Mouse (Mus musculus) bone marrow, adult 2 months (tissue): Measurements from ENCODE around the gene Irx6.

ENCODE experiments used
- CTCF ChIP-seq: fragments of 200-500 bp; IDR thresholded peaks from 2 replicates; pipeline ENCODE4 v1.5.1; 2011; ENCODE audit warnings: low read length, control low read depth; ENCODE audit not compliant: control insufficient read depth, insufficient read depth
- POLR2A ChIP-seq: fragments of 200-500 bp; IDR thresholded peaks from 2 replicates; pipeline ENCODE4 v1.6.1; 2011; ENCODE audit warnings: low read depth, mild to moderate bottlenecking, control low read depth, low read length, borderline replicate concordance; ENCODE audit not compliant: control insufficient read depth

- TF ChIP-seq CTCF: no peak
- no peak for TF ChIP-seq POLR2A
These were observed 24.3 kb downstream of the Irx6 start for GRCm38 (mm10) chr8:92698411-92698810.
